Mouse (Mus musculus) testis, adult 2 months (tissue): ENCODE results near the gene Lin28a. TPM values are rescaled to one million over a fixed set of nuclear protein-coding genes. Genes with fewer than 3 reads are reported as not detected.
A peak's percentile ranks its signal among the peaks of the same experiment; 100 is the strongest.

Source experiments
- H3K27ac ChIP-seq: fragments of 200-500 bp; 2 replicates; pipeline ENCODE4 v1.5.1; 2012; ENCODE audit warnings: low read depth, low read length; ENCODE audit not compliant: control insufficient read depth, insufficient read depth
- H3K27me3 ChIP-seq: fragments of 200-500 bp; 2 replicates; pipeline ENCODE4 v1.6.1; 2012; ENCODE audit warnings: mild to moderate bottlenecking, low read length, moderate library complexity; ENCODE audit not compliant: control insufficient read depth, insufficient read depth
- H3K36me3 ChIP-seq: fragments of 200-500 bp; 2 replicates; pipeline ENCODE4 v1.6.1; 2012; ENCODE audit warnings: mild to moderate bottlenecking, low read length; ENCODE audit not compliant: control insufficient read depth, insufficient read depth
- H3K4me1 ChIP-seq: fragments of 200-500 bp; 2 replicates; pipeline ENCODE4 v1.6.1; 2012; ENCODE audit warnings: low read length; ENCODE audit not compliant: control insufficient read depth, insufficient read depth
- H3K4me3 ChIP-seq: fragments of 200-500 bp; 2 replicates; pipeline ENCODE4 v1.5.1; 2012; ENCODE audit warnings: low read depth, mild to moderate bottlenecking, low read length, moderate library complexity, mixed read lengths; ENCODE audit not compliant: control insufficient read depth
- CTCF ChIP-seq: fragments of 200-500 bp; IDR thresholded peaks from 2 replicates; pipeline ENCODE4 v1.5.1; 2012; ENCODE audit warnings: low read depth, mild to moderate bottlenecking, inconsistent platforms, low read length, moderate library complexity; ENCODE audit not compliant: control insufficient read depth, insufficient read depth, insufficient replicate concordance
- POLR2A ChIP-seq: fragments of 200-500 bp; IDR thresholded peaks from 2 replicates; pipeline ENCODE4 v1.6.1; 2012; ENCODE audit warnings: low read depth, mild to moderate bottlenecking, inconsistent platforms, low read length, moderate library complexity; ENCODE audit not compliant: control insufficient read depth
- polyA plus RNA-seq: library from polyadenylated mRNA; depleted of rRNA; stranded (reverse); fragments of >200 nt; gene quantifications from 2 replicates; pipeline ENCODE4 v1.2.3, GENCODE M21; 2012

Lin28a gene
- polyA plus RNA-seq, 1 experiment: 1.2 TPM

DNA sequence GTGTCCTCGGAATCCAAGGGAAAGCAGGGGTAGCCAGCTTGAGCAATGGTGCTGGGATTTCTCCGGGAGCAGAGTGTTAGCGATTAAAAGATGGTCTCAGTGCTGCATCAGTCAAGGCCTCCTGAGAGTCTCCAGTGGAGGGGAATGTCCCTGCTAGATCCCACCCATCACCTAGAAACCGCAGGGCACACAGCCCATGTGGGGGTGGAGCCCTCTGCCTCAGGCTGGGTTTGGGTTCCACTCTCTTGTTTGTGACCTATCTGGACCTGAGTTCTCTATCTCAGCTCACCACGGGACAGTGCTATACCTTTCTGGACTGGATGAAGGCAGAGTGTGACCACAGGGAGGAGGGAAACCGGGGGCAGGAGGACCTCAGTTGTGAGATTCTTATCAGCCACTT lies 40.3 kb upstream of the Lin28a start:
- TF ChIP-seq POLR2A (no peak), CTCF (no peak)
- Histone ChIP-seq H3K27me3 (no peaks in the 10 kb centered on the region), H3K4me3 (no peak overlapping the region), H3K27ac (no peak overlapping the region), H3K4me1 (peaks cover 11% of the 10 kb centered on the region), H3K36me3 (no peaks in the 10 kb centered on the region)

DNA sequence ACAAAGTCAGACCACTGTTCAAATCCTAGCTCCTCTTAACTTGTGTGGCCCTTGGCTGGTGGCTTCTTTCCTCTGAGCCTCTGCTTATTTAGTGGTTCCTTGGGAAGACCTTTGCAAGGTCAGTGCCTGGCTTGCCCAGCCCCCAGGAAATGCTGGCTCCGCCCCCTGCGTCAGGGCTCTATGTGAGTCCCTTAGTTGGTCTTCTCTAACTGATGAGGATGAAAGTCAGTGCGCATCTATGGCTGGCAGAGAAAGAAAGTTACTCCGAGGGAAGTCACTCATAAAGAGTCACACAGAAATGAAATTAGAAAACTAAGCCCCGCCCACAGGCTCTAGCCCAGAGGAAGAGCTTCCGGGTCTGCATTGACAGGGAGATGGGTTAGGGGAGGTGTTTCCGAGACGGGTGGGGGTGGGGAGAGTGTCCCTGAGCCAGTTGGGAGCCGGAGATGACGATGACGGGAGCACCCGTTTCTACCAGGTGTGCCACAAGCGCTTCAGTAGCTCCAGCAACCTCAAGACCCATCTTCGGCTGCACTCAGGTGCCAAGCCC lies 39.6 kb upstream of the Lin28a start:
- H3K27me3 ChIP-seq: no peaks in the 10 kb centered on the region
- peaks cover 11% of the 10 kb centered on the region for H3K4me1 ChIP-seq
- H3K27ac ChIP-seq: no peak overlapping the region
- H3K36me3 ChIP-seq: no peaks in the 10 kb centered on the region
- TF ChIP-seq POLR2A (no peak; the same call in 1 of the 2 replicates), CTCF (no peak)
- peak overlapping the region; percentile 5; the same call in 1 of the 2 replicates for H3K4me3 ChIP-seq

DNA sequence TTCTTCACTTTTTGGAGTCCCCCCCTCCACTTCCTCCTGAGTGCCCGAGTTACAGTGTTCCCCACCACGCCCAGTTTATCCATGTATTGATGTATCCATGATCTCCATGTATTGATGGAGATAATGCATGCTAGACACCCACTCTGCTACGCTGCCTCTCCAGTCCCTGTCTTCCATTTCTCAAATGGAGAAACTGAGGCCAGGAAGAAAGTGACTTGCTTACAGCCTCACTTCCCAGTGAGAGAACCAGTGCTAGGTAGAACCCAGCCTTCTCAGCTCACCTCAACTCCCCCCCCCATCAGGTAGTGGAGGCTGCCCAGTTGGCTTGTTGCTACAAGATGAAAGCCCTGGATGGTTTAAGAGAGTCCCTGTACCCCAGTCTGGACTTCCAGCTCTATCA lies 34.9 kb upstream of the Lin28a start, which contains the start of gene Zfp683:
TSS of gene Zfp683 (plus strand) at position 301 of the 400 bp plus-strand sequence.
- Histone ChIP-seq H3K4me1 (peaks cover 4% of the 10 kb centered on the region), H3K27ac (no peak within 1 kb of the TSS), H3K36me3 (no peaks in the 10 kb centered on the region), H3K4me3 (no peak within 1 kb of the TSS), H3K27me3 (no peaks in the 10 kb centered on the region)
- TF ChIP-seq CTCF (no peak), POLR2A (no peak)

DNA sequence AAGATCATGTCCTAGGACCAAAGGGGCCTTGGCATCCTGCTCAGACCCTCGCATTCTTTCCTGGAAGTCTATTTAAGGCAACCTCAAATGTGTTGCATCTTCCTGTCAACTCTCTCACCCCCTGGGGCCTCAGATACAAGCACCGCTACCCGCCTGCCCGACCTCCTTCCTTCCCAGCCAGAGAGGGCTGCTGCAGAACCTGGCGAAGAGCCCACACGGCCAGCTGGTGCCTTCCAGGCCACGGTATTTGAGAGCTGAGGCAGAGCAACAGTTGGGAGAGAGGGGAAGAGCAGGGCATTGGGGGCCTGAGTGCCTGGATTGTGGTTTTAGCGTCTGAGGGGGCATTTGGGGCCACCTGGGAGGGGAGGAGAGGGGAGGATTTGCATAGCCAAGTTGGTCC lies 33.9 kb upstream of the Lin28a start:
- H3K27ac ChIP-seq: no peak overlapping the region
- no peak overlapping the region for H3K4me3 ChIP-seq
- no peaks in the 10 kb centered on the region for H3K4me1 ChIP-seq
- no peaks in the 10 kb centered on the region for H3K27me3 ChIP-seq
- H3K36me3 ChIP-seq: no peaks in the 10 kb centered on the region
- TF ChIP-seq POLR2A: no peak
- TF ChIP-seq CTCF: no peak

DNA sequence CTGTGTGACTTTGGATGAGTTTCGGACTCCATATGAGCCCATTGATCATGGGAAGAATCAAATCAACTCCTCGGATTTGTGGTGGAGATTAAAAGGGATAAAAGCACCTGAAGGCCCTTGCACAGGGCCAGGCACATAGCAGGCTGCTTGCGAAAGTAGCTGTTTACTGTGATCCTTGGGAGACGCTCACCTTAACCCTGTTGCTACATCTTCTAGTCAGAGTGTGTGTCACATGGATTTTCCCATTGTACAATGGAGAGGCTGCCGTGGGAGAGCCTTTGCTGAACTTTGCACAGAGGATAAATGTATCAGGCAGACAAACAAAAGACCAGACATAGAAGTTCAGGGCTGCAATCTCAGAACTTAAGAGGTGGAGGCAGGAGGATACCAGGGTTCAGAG lies 33.3 kb upstream of the Lin28a start:
- Histone ChIP-seq H3K36me3 (no peaks in the 10 kb centered on the region), H3K4me1 (no peaks in the 10 kb centered on the region), H3K4me3 (no peak overlapping the region), H3K27me3 (no peaks in the 10 kb centered on the region), H3K27ac (no peak overlapping the region)
- TF ChIP-seq POLR2A (no peak), CTCF (no peak)

DNA sequence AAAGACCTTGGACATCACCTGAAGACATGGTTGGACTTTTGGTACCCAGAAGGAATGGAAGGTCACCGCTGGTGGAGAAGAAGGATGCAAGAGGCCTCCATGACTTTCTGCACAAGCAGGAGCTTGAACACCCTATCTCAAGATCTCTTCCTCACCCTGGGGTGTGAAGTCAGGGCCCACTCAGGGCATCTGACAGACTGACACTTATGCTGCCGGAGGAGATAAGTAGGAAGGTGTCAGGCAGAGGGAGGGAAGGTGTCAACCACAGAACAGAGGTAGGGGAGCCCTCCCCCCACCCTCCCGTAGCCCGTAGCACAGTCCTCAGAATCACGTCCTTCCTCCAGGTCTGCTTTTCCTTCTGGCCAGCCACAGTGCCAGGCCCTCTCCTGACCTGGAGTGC lies 29.0 kb upstream of the Lin28a start:
- H3K27ac ChIP-seq: no peak overlapping the region
- TF ChIP-seq CTCF (no peak), POLR2A (no peak)
- no peaks in the 10 kb centered on the region for H3K36me3 ChIP-seq
- no peaks in the 10 kb centered on the region for H3K4me1 ChIP-seq
- no peaks in the 10 kb centered on the region for H3K27me3 ChIP-seq
- no peak overlapping the region for H3K4me3 ChIP-seq

DNA sequence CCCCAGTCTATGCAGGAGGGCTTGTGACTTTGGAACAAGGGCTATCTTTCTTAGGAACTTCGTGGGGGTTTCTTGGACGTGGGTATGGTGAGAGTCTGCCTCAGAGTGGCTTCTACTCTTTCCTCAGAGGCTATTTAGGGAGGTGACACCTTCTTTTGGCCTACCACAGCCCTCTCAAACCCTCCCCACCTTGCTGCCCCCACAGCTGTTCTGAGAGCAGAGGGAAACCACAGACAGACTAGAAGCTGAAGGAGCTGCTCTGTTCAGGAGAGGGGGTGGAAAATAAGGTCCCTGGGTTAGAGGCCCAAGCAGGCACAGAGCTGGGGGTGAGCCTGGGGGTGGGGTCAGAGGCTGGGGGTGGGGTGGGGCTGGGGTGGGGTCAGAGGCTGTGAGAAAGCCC lies 24.4 kb upstream of the Lin28a start:
- TF ChIP-seq CTCF (no peak), POLR2A (no peak)
- Histone ChIP-seq H3K27me3 (no peaks in the 10 kb centered on the region), H3K36me3 (no peaks in the 10 kb centered on the region), H3K4me1 (no peaks in the 10 kb centered on the region), H3K27ac (no peak overlapping the region), H3K4me3 (no peak overlapping the region)
